In the genomic region with DNA sequence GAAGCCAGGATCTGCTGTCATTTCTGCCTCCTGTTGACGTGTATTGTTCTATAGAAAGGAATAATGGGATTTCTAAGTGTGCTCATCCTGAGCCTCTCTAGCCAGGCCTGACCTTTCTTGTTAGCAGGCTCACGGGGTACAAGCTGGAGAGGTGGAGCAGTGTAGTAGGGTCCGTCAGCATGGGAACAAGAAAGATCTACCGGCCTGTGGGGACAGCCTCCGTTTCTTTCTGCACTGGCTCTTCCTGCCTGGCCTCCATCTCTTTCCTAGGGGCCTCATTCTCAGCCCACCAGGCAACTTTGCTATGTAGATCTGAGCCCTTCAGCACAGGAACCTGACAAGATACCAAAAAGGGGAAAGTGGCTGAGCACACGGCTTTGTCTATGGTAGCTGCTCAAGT, we compare ENCODE assay signal across 32 mouse cellular contexts. TPM values are rescaled to one million over a fixed set of nuclear protein-coding genes. Genes with fewer than 3 reads are reported as not detected.
A peak's percentile ranks its signal among the peaks of the same experiment; 100 is the strongest.
DNase-seq lines count a peak whose midpoint lies in the region; ATAC-seq and TF ChIP-seq lines count a peak whose summit lies in the region.
"Had no signal": no experiment of that assay in that cellular context is flagged by ENCODE, and none has a peak within 500 bp of the region (broad histone marks: within the 10 kb centered on the region; RNA-seq: fewer than 3 reads in every experiment).

No protein-coding gene starts in this region.

- peaks cover 81% of the 10 kb centered on the region for H3K36me3 ChIP-seq in erythroblast, embryonic 14.5 days (ENCODE audit: control insufficient read depth)
- H3K36me3 ChIP-seq in heart, embryonic 10.5 days, result peaks cover 20% of the 10 kb centered on the region; the same call in 1 of the 2 replicates
- H3K36me3 ChIP-seq in heart, adult 2 months (ENCODE audit: control insufficient read depth, insufficient read depth, low read length), result peaks cover 7% of the 10 kb centered on the region
- H3K36me3 ChIP-seq in liver, embryonic 12.5 days, result peaks cover 42% of the 10 kb centered on the region
- H3K36me3 ChIP-seq in liver, embryonic 11.5 days (ENCODE audit: control insufficient read depth, insufficient read depth, low read length), result peaks cover 2% of the 10 kb centered on the region
- H3K36me3 ChIP-seq in liver, embryonic 16.5 days (ENCODE audit: control insufficient read depth, insufficient read depth), result peaks cover 6% of the 10 kb centered on the region; the same call in 1 of the 2 replicates

- DNase-seq in heart, embryonic 10.5 days (ENCODE audit: low spot score), result no peak
- DNase-seq in heart, adult 2 months, result no peak
- no peak for DNase-seq in liver, embryonic 11.5 days (ENCODE audit: low spot score)
- DNase-seq: adrenal gland, adult 8-10 months; adrenal gland, postnatal 25 days; cerebellum, adult 11-12 months; cerebellum, adult 8-10 months; cerebellum, postnatal 10 days; cerebellum, postnatal 36 days; embryo, embryonic 11 days; forebrain, postnatal 0 days; gastrocnemius, postnatal 36 days; heart, postnatal 36 days had no signal

- peaks cover 95% of the 10 kb centered on the region for H3K4me1 ChIP-seq in erythroblast, embryonic 14.5 days (ENCODE audit: control insufficient read depth)
- H3K4me1 ChIP-seq in heart, embryonic 10.5 days, result peaks cover 61% of the 10 kb centered on the region
- H3K4me1 ChIP-seq in heart, adult 2 months (ENCODE audit: control insufficient read depth, insufficient read depth, low read length), result peaks cover 17% of the 10 kb centered on the region
- H3K4me1 ChIP-seq in liver, embryonic 12.5 days, result peaks cover 78% of the 10 kb centered on the region
- H3K4me1 ChIP-seq in liver, embryonic 11.5 days (replicated peaks; ENCODE audit: control insufficient read depth, insufficient read depth, low read length), result peaks cover 46% of the 10 kb centered on the region
- peaks cover 58% of the 10 kb centered on the region for H3K4me1 ChIP-seq in liver, embryonic 16.5 days (ENCODE audit: control insufficient read depth, low read depth, low read length)
- H3K4me1 ChIP-seq: embryonic facial prominence, embryonic 10.5 days; hindbrain, embryonic 10.5 days had no signal

- ATAC-seq in erythroblast, adult 5-6 weeks (replicated peaks; ENCODE audit: low FRiP score, poor library complexity, severe bottlenecking), result no peak
- ATAC-seq in liver, embryonic 12.5 days, result no peak
- no peak for ATAC-seq in liver, embryonic 11.5 days (replicated peaks; ENCODE audit: low FRiP score)
- ATAC-seq in liver, embryonic 16.5 days (ENCODE audit: low read depth), result no peak
- ATAC-seq in megakaryocyte, adult 5-6 weeks (ENCODE audit: poor library complexity, severe bottlenecking), result no peak
- ATAC-seq: activated CD4-positive, CD25-positive, alpha-beta regulatory T cell, adult 4 months; forebrain, embryonic 14.5 days; forebrain, postnatal 0 days; hindbrain, postnatal 0 days; inflammation-experienced regulatory T-cells, adult 6 months; intestine, embryonic 16.5 days had no signal

- no peak for TF ChIP-seq EP300 in heart, adult 2 months (IDR thresholded peaks at IDR 0.05; ENCODE audit: insufficient read depth, low read depth, low read length)

- intact Hi-C loops in heart, adult 2 months (cut with DNase I), result no loop called here

- H3K4me3 ChIP-seq in erythroblast, embryonic 14.5 days (replicated peaks), result peak overlapping the region; percentile 42
- no peak overlapping the region for H3K4me3 ChIP-seq in heart, embryonic 10.5 days
- no peak overlapping the region for H3K4me3 ChIP-seq in heart, adult 2 months
- H3K4me3 ChIP-seq in liver, embryonic 12.5 days, result no peak overlapping the region
- no peak overlapping the region for H3K4me3 ChIP-seq in liver, embryonic 11.5 days (ENCODE audit: low read depth, low read length)
- H3K4me3 ChIP-seq in liver, embryonic 16.5 days (ENCODE audit: low read depth, low read length), result no peak overlapping the region
- H3K4me3 ChIP-seq: embryonic facial prominence, embryonic 10.5 days; embryonic facial prominence, embryonic 13.5 days; heart, embryonic 13.5 days; hindbrain, embryonic 10.5 days; hindbrain, embryonic 13.5 days had no signal

- H3K4me2 ChIP-seq in liver, embryonic 12.5 days, result no peak overlapping the region; the same call in 1 of the 2 replicates
- H3K4me2 ChIP-seq in liver, embryonic 11.5 days, result no peak overlapping the region
- H3K4me2 ChIP-seq in liver, embryonic 16.5 days (ENCODE audit: low read depth, low read length), result no peak overlapping the region
- H3K4me2 ChIP-seq: embryonic facial prominence, embryonic 13.5 days; heart, embryonic 13.5 days; hindbrain, embryonic 13.5 days had no signal

- no peak for TF ChIP-seq CTCF in heart, adult 2 months (IDR thresholded peaks at IDR 0.05)

- peak overlapping the region; percentile 79; the same call in 1 of the 2 replicates for H3K27ac ChIP-seq in heart, embryonic 10.5 days
- H3K27ac ChIP-seq in heart, adult 2 months, result no peak overlapping the region
- H3K27ac ChIP-seq in liver, embryonic 12.5 days, result peak overlapping the region; percentile 100
- H3K27ac ChIP-seq in liver, embryonic 11.5 days (ENCODE audit: low read depth, low read length), result no peak overlapping the region; the same call in 1 of the 2 replicates
- H3K27ac ChIP-seq in liver, embryonic 16.5 days (ENCODE audit: low read length), result peak overlapping the region; percentile 100
- H3K27ac ChIP-seq: embryonic facial prominence, embryonic 13.5 days; heart, embryonic 13.5 days; hindbrain, embryonic 13.5 days; hindbrain, postnatal 0 days had no signal

- H3K9ac ChIP-seq in heart, adult 2 months (ENCODE audit: low read depth, low read length), result no peak overlapping the region
- peak overlapping the region; percentile 69 for H3K9ac ChIP-seq in liver, embryonic 12.5 days
- no peak overlapping the region for H3K9ac ChIP-seq in liver, embryonic 11.5 days (ENCODE audit: low read depth, low read length)
- peak overlapping the region; percentile 64; the same call in 1 of the 2 replicates for H3K9ac ChIP-seq in liver, embryonic 16.5 days (ENCODE audit: low read depth, low read length)
- H3K9ac ChIP-seq: embryonic facial prominence, embryonic 13.5 days; forebrain, postnatal 0 days; heart, embryonic 13.5 days; hindbrain, embryonic 13.5 days had no signal

- TF ChIP-seq POLR2A in heart, adult 2 months (IDR thresholded peaks at IDR 0.05; ENCODE audit: insufficient read depth, low read depth, low read length), result no peak

- no peaks in the 10 kb centered on the region for H3K79me2 ChIP-seq in heart, adult 2 months (replicated peaks; ENCODE audit: control insufficient read depth, insufficient read depth, low read length)

- H3K27me3 ChIP-seq in erythroblast, embryonic 14.5 days (ENCODE audit: control insufficient read depth), result no peaks in the 10 kb centered on the region
- no peaks in the 10 kb centered on the region for H3K27me3 ChIP-seq in heart, embryonic 10.5 days (ENCODE audit: insufficient read depth, poor library complexity, severe bottlenecking)
- H3K27me3 ChIP-seq in heart, adult 2 months (ENCODE audit: control insufficient read depth, insufficient read depth, low read length), result no peaks in the 10 kb centered on the region
- no peaks in the 10 kb centered on the region for H3K27me3 ChIP-seq in liver, embryonic 12.5 days (replicated peaks)
- no peaks in the 10 kb centered on the region for H3K27me3 ChIP-seq in liver, embryonic 11.5 days (replicated peaks; ENCODE audit: control insufficient read depth, insufficient read depth, low read length)
- no peaks in the 10 kb centered on the region for H3K27me3 ChIP-seq in liver, embryonic 16.5 days (ENCODE audit: control insufficient read depth, insufficient read depth, low read depth, low read length)
- H3K27me3 ChIP-seq: embryonic facial prominence, embryonic 13.5 days; heart, embryonic 13.5 days; hindbrain, embryonic 13.5 days had no signal

- H3K9me3 ChIP-seq in erythroblast, embryonic 14.5 days (ENCODE audit: control insufficient read depth, low read length), result no peaks in the 10 kb centered on the region
- H3K9me3 ChIP-seq in heart, embryonic 10.5 days, result no peaks in the 10 kb centered on the region
- H3K9me3 ChIP-seq in liver, embryonic 12.5 days (replicated peaks), result no peaks in the 10 kb centered on the region
- H3K9me3 ChIP-seq in liver, embryonic 11.5 days (ENCODE audit: control insufficient read depth, low read length), result no peaks in the 10 kb centered on the region
- H3K9me3 ChIP-seq in liver, embryonic 16.5 days (replicated peaks; ENCODE audit: control insufficient read depth, low read length), result no peaks in the 10 kb centered on the region
- H3K9me3 ChIP-seq: embryonic facial prominence, embryonic 10.5 days; embryonic facial prominence, embryonic 13.5 days; heart, embryonic 13.5 days; hindbrain, embryonic 10.5 days; hindbrain, embryonic 13.5 days had no signal

- 83% methylated on average over 6 of the region's 6 CpGs for WGBS in heart, embryonic 10.5 days
- 85% methylated on average over 6 of the region's 6 CpGs for WGBS in heart, adult 2 months
- 77% methylated on average over 6 of the region's 6 CpGs for WGBS in liver, embryonic 12.5 days (ENCODE audit: insufficient replicate concordance)
- WGBS in liver, embryonic 11.5 days, result 82% methylated on average over 6 of the region's 6 CpGs
- 85% methylated on average over 6 of the region's 6 CpGs for WGBS in liver, embryonic 16.5 days (ENCODE audit: insufficient replicate concordance)

RNA-seq across cellular contexts. Expression of gene Ucp3, which starts 4.0 kb away (rescaled TPM):
- 0.02 TPM in 1 of 2 replicates, not detected in the other for polyA plus RNA-seq in erythroblast, embryonic 14.5 days (2012)
- 0.42 TPM in 1 of 2 replicates, not detected in the other for total RNA-seq in erythroblast, adult 5-6 weeks (2015; ENCODE audit: low replicate concordance)
- total RNA-seq in erythroblast, adult 5-6 weeks (2017; ENCODE audit: low replicate concordance), result 0.56 TPM in 1 of 2 replicates, not detected in the other
- polyA plus RNA-seq in heart, embryonic 10.5 days (2016; fragmentation: Nextera tagmentation; extraction: Ambion mirVana), result 0.05 and 0.14 TPM in 2 replicates
- 10 to 100 TPM; 33.7 to 39.4 TPM for total RNA-seq in heart, adult 2 months (2021)
- polyA plus RNA-seq in heart, adult 2 months (2012; rRNA removed), result 39.0 and 39.1 TPM in 2 replicates
- 0.10 TPM in 1 of 2 replicates, not detected in the other for polyA plus RNA-seq in liver, embryonic 12.5 days (2016; fragmentation: Nextera tagmentation; extraction: Ambion mirVana)
- polyA plus RNA-seq in liver, embryonic 11.5 days (2014; fragmentation: Nextera tagmentation; extraction: Ambion mirVana), result not detected in 2 replicates
- polyA plus RNA-seq in liver, embryonic 16.5 days (2015; fragmentation: Nextera tagmentation; extraction: Ambion mirVana), result 0.05 and 0.08 TPM in 2 replicates
- total RNA-seq in megakaryocyte, adult 5-6 weeks (2015), result 0.07 TPM in 2 replicates
- total RNA-seq in megakaryocyte, adult 5-6 weeks (2017), result 0.45 TPM in 1 of 2 replicates, not detected in the other
- total RNA-seq: ES-E14; granulocyte monocyte progenitor cell, adult 5-6 weeks had no signal
- polyA plus RNA-seq: activated CD4-positive, CD25-positive, alpha-beta regulatory T cell, adult 4 months; brain, embryonic 14.5 days; embryonic facial prominence, embryonic 13.5 days; forebrain, embryonic 11.5 days; forebrain, embryonic 14.5 days; forebrain, postnatal 0 days; hindbrain, embryonic 13.5 days; intestine, embryonic 16.5 days had no signal

RNA-seq across cellular contexts. Expression of gene Ucp2, which starts 24.4 kb away (rescaled TPM):
- polyA plus RNA-seq in erythroblast, embryonic 14.5 days (2012), result 595 and 629 TPM in 2 replicates
- 1,034 and 1,242 TPM in 2 replicates for total RNA-seq in erythroblast, adult 5-6 weeks (2015; ENCODE audit: low replicate concordance)
- total RNA-seq in erythroblast, adult 5-6 weeks (2017; ENCODE audit: low replicate concordance), result 1,143 and 1,228 TPM in 2 replicates
- polyA plus RNA-seq in heart, embryonic 10.5 days (2016; fragmentation: Nextera tagmentation; extraction: Ambion mirVana), result 165 and 231 TPM in 2 replicates
- total RNA-seq in heart, adult 2 months (2021), result 100 to 1,000 TPM; 245 to 496 TPM
- 109 and 193 TPM in 2 replicates for polyA plus RNA-seq in heart, adult 2 months (2012; rRNA removed)
- 814 and 842 TPM in 2 replicates for polyA plus RNA-seq in liver, embryonic 12.5 days (2016; fragmentation: Nextera tagmentation; extraction: Ambion mirVana)
- polyA plus RNA-seq in liver, embryonic 11.5 days (2014; fragmentation: Nextera tagmentation; extraction: Ambion mirVana), result 487 and 491 TPM in 2 replicates
- 722 and 766 TPM in 2 replicates for polyA plus RNA-seq in liver, embryonic 16.5 days (2015; fragmentation: Nextera tagmentation; extraction: Ambion mirVana)
- total RNA-seq in megakaryocyte, adult 5-6 weeks (2015), result 702 and 742 TPM in 2 replicates
- total RNA-seq in megakaryocyte, adult 5-6 weeks (2017), result 316 and 332 TPM in 2 replicates

RNA-seq across cellular contexts. Expression of gene Dnajb13, which starts 46.0 kb away (rescaled TPM):
- polyA plus RNA-seq in erythroblast, embryonic 14.5 days (2012), result not detected in 2 replicates
- total RNA-seq in erythroblast, adult 5-6 weeks (2015; ENCODE audit: low replicate concordance), result 1.5 TPM in 1 of 2 replicates, not detected in the other
- total RNA-seq in erythroblast, adult 5-6 weeks (2017; ENCODE audit: low replicate concordance), result 2.6 and 9.2 TPM in 2 replicates
- polyA plus RNA-seq in heart, embryonic 10.5 days (2016; fragmentation: Nextera tagmentation; extraction: Ambion mirVana), result 0.22 and 0.35 TPM in 2 replicates
- total RNA-seq in heart, adult 2 months (2021), result not detected
- polyA plus RNA-seq in heart, adult 2 months (2012; rRNA removed), result 0.32 and 1.2 TPM in 2 replicates
- 2.5 TPM in 2 replicates for polyA plus RNA-seq in liver, embryonic 12.5 days (2016; fragmentation: Nextera tagmentation; extraction: Ambion mirVana)
- 1.2 and 1.6 TPM in 2 replicates for polyA plus RNA-seq in liver, embryonic 11.5 days (2014; fragmentation: Nextera tagmentation; extraction: Ambion mirVana)
- 3.0 and 4.4 TPM in 2 replicates for polyA plus RNA-seq in liver, embryonic 16.5 days (2015; fragmentation: Nextera tagmentation; extraction: Ambion mirVana)
- total RNA-seq in megakaryocyte, adult 5-6 weeks (2015), result not detected in 2 replicates
- 0.16 and 0.44 TPM in 2 replicates for total RNA-seq in megakaryocyte, adult 5-6 weeks (2017)
- total RNA-seq: adrenal gland, postnatal 25 days; gastrocnemius, postnatal 36 days; granulocyte monocyte progenitor cell, adult 5-6 weeks; heart, postnatal 36 days had no signal

Comparison
In these comparisons a context has a peak if more than half of its experiments do, and no peak if none do; other contexts are left out.
1. H3K27ac ChIP-seq: peak in heart, embryonic 10.5 days (single experiment), liver, embryonic 12.5 days (single experiment) and liver, embryonic 16.5 days (single experiment); none in heart, adult 2 months (single experiment) and liver, embryonic 11.5 days (single experiment).
2. H3K9ac ChIP-seq: peak in liver, embryonic 12.5 days (single experiment) and liver, embryonic 16.5 days (single experiment); none in heart, adult 2 months (single experiment) and liver, embryonic 11.5 days (single experiment).
3. RNA of gene Ucp3, which starts 4.0 kb away (polyA plus RNA-seq): 39.0 to 39.1 TPM in heart, adult 2 months; 0.10 TPM in liver, embryonic 12.5 days, 0.05 to 0.08 TPM in liver, embryonic 16.5 days, 0.05 to 0.14 TPM in heart, embryonic 10.5 days, 0.02 TPM in erythroblast, embryonic 14.5 days and not detected in liver, embryonic 11.5 days; every median in the first group is over 10 times any median in the second.